In genomic region chr13:105305513-105305912, GRCm38 (mm10) we compare ENCODE assay signal across 26 mouse cellular contexts. TPM values are rescaled to one million over a fixed set of nuclear protein-coding genes. Genes with fewer than 3 reads are reported as not detected.
DNase-seq lines count a peak whose midpoint lies in the region; ATAC-seq and TF ChIP-seq lines count a peak whose summit lies in the region.
"Had no signal": no experiment of that assay in that cellular context is flagged by ENCODE, and none has a peak within 500 bp of the region (broad histone marks: within the 10 kb centered on the region; RNA-seq: fewer than 3 reads in every experiment).

No protein-coding gene starts in this region.

- no peak overlapping the region for H3K9ac ChIP-seq in forebrain, postnatal 0 days
- H3K9ac ChIP-seq in forebrain, embryonic 14.5 days (ENCODE audit: low read length), result no peak overlapping the region
- H3K9ac ChIP-seq: embryonic facial prominence, embryonic 13.5 days; embryonic facial prominence, embryonic 15.5 days; forebrain, embryonic 12.5 days; forebrain, embryonic 15.5 days had no signal

- 83% methylated on average over 2 of the region's 2 CpGs for WGBS in forebrain, postnatal 0 days
- WGBS in forebrain, embryonic 14.5 days, result 95% methylated on average over 2 of the region's 2 CpGs

- no peaks in the 10 kb centered on the region for H3K4me1 ChIP-seq in forebrain, postnatal 0 days (ENCODE audit: insufficient read depth)
- H3K4me1 ChIP-seq in forebrain, embryonic 14.5 days (ENCODE audit: control insufficient read depth, insufficient read depth, low read length), result no peaks in the 10 kb centered on the region
- H3K4me1 ChIP-seq in bone marrow macrophage, adult 2 months (ENCODE audit: control insufficient read depth, insufficient read depth, low read length), result peaks cover 31% of the 10 kb centered on the region
- H3K4me1 ChIP-seq: embryonic facial prominence, embryonic 15.5 days; forebrain, embryonic 10.5 days; forebrain, embryonic 12.5 days; forebrain, embryonic 15.5 days had no signal

- no peak overlapping the region for H3K4me2 ChIP-seq in forebrain, postnatal 0 days (ENCODE audit: low read depth)
- no peak overlapping the region for H3K4me2 ChIP-seq in forebrain, embryonic 14.5 days (ENCODE audit: low read length)
- H3K4me2 ChIP-seq: embryonic facial prominence, embryonic 13.5 days; embryonic facial prominence, embryonic 15.5 days; forebrain, embryonic 12.5 days; forebrain, embryonic 15.5 days had no signal

- no peaks in the 10 kb centered on the region for H3K9me3 ChIP-seq in forebrain, postnatal 0 days (ENCODE audit: low read length)
- no peaks in the 10 kb centered on the region for H3K9me3 ChIP-seq in forebrain, embryonic 14.5 days (replicated peaks; ENCODE audit: control insufficient read depth, low read length)
- H3K9me3 ChIP-seq: embryonic facial prominence, embryonic 13.5 days; embryonic facial prominence, embryonic 15.5 days; forebrain, embryonic 10.5 days; forebrain, embryonic 12.5 days; forebrain, embryonic 15.5 days; G1E had no signal

- peak; percentile 72 for ATAC-seq in forebrain, postnatal 0 days
- no peak for ATAC-seq in forebrain, embryonic 14.5 days
- ATAC-seq: activated CD4-positive, CD25-positive, alpha-beta regulatory T cell, adult 4 months; CD4-positive, CD25-positive, alpha-beta regulatory T cell, adult 4 months; forebrain, embryonic 15.5 days; Patski had no signal

- TF ChIP-seq POLR2A in bone marrow macrophage, adult 2 months (IDR thresholded peaks at IDR 0.05; ENCODE audit: borderline replicate concordance, low read depth, low read length), result no peak

- DNase-seq in forebrain, postnatal 0 days, result no peak
- no peak for DNase-seq in forebrain, embryonic 14.5 days (ENCODE audit: low spot score)
- no peak for DNase-seq in layer of hippocampus, adult 2 months (ENCODE audit: low spot score in 2 of 2)
- DNase-seq in layer of hippocampus, adult 8-10 months (ENCODE audit: low spot score in 2 of 2), result no peak
- DNase-seq in urinary bladder, postnatal 4 days (ENCODE audit: low spot score in 2 of 2), result no peak
- DNase-seq: adrenal gland, adult 8-10 months; adrenal gland, postnatal 14 days; adrenal gland, postnatal 36 days; B cell, adult 2 months; cerebellum, adult 11-12 months; cerebellum, adult 2 months; cerebellum, adult 9-10 months; cerebellum, postnatal 10 days; cerebellum, postnatal 25 days had no signal

- H3K36me3 ChIP-seq in forebrain, postnatal 0 days (ENCODE audit: insufficient read depth), result no peaks in the 10 kb centered on the region
- H3K36me3 ChIP-seq in forebrain, embryonic 14.5 days (ENCODE audit: control insufficient read depth, insufficient read depth, low read length), result no peaks in the 10 kb centered on the region
- H3K36me3 ChIP-seq: embryonic facial prominence, embryonic 13.5 days; embryonic facial prominence, embryonic 15.5 days; forebrain, embryonic 10.5 days; forebrain, embryonic 12.5 days; forebrain, embryonic 15.5 days; G1E had no signal

- H3K27ac ChIP-seq in forebrain, postnatal 0 days (ENCODE audit: low read depth, low read length), result no peak overlapping the region
- H3K27ac ChIP-seq in forebrain, embryonic 14.5 days (ENCODE audit: low read depth, low read length), result no peak overlapping the region
- no peak overlapping the region for H3K27ac ChIP-seq in layer of hippocampus, adult 2 months
- 0 out of 2 replicates have a peak overlapping the region, but pooled peaks have one; percentile 8 for H3K27ac ChIP-seq in bone marrow macrophage, adult 2 months (ENCODE audit: insufficient read depth, low read depth, low read length)
- H3K27ac ChIP-seq: embryonic facial prominence, embryonic 13.5 days; embryonic facial prominence, embryonic 15.5 days; forebrain, embryonic 10.5 days; forebrain, embryonic 12.5 days; forebrain, embryonic 15.5 days had no signal

- H3K27me3 ChIP-seq in forebrain, postnatal 0 days (ENCODE audit: insufficient read depth, low read length), result no peaks in the 10 kb centered on the region
- H3K27me3 ChIP-seq in forebrain, embryonic 14.5 days (replicated peaks; ENCODE audit: control insufficient read depth, insufficient read depth, low read length), result no peaks in the 10 kb centered on the region
- H3K27me3 ChIP-seq: CH12.LX; embryonic facial prominence, embryonic 13.5 days; embryonic facial prominence, embryonic 15.5 days; forebrain, embryonic 12.5 days; forebrain, embryonic 15.5 days; Patski had no signal

- no peak overlapping the region for H3K4me3 ChIP-seq in forebrain, postnatal 0 days (ENCODE audit: low read depth, low read length)
- no peak overlapping the region for H3K4me3 ChIP-seq in forebrain, embryonic 14.5 days (ENCODE audit: low read depth, low read length)
- H3K4me3 ChIP-seq in layer of hippocampus, adult 2 months, result no peak overlapping the region
- H3K4me3 ChIP-seq in bone marrow macrophage, adult 2 months (ENCODE audit: insufficient read depth, low read length), result no peak overlapping the region
- H3K4me3 ChIP-seq: embryonic facial prominence, embryonic 13.5 days; embryonic facial prominence, embryonic 15.5 days; erythroblast, embryonic 14.5 days; forebrain, embryonic 10.5 days; forebrain, embryonic 12.5 days; forebrain, embryonic 15.5 days had no signal

- TF ChIP-seq CTCF in forebrain, postnatal 0 days (IDR thresholded peaks at IDR 0.05; ENCODE audit: low read depth), result no peak
- peak; percentile 24 for TF ChIP-seq CTCF in layer of hippocampus, adult 2 months (conservative IDR thresholded peaks at IDR 0.05)
- TF ChIP-seq CTCF in bone marrow macrophage, adult 2 months (IDR thresholded peaks at IDR 0.05; ENCODE audit: low read depth, low read length), result no peak

RNA-seq across cellular contexts. Expression of gene Rnf180, which starts 10.9 kb away (rescaled TPM):
- total RNA-seq in forebrain, postnatal 0 days (2014; rRNA removed), result 38.7 and 45.7 TPM in 2 replicates
- 38.3 and 49.3 TPM in 2 replicates for polyA plus RNA-seq in forebrain, postnatal 0 days (2015; fragmentation: Nextera tagmentation; extraction: Ambion mirVana)
- 35.6 and 42.2 TPM in 2 replicates for polyA plus RNA-seq in forebrain, embryonic 14.5 days (2014; fragmentation: Nextera tagmentation; extraction: Ambion mirVana)
- 10 to 100 TPM; 17.3 to 18.8 TPM for total RNA-seq in layer of hippocampus, adult 2 months (2021)
- 10 to 100 TPM; 14.7 to 20.2 (median 15.4) TPM for total RNA-seq in layer of hippocampus, adult 8-10 months (2022)
- polyA plus RNA-seq in bone marrow macrophage, adult 2 months (2012; ENCODE audit: insufficient read depth, insufficient read length, missing spikeins), result 29.3 and 33.3 TPM in 2 replicates
- polyA plus RNA-seq: CD4-positive, CD25-positive, alpha-beta regulatory T cell, adult 4 months; erythroblast, embryonic 14.5 days; G1E had no signal
